Mouse (Mus musculus) MEL (cell line): ENCODE results near the gene Cetn4. TPM values are rescaled to one million over a fixed set of nuclear protein-coding genes. Genes with fewer than 3 reads are reported as not detected.

Source experiments
- DNase-seq: peaks from one replicate; pipeline ENCODE4 v3.0.0; 2011; ENCODE audit warnings: low read depth, low spot score
- H3K27ac ChIP-seq: 2 replicates; pipeline ENCODE4 v1.5.1; 2012; ENCODE audit warnings: low read depth, mild to moderate bottlenecking, control low read depth, low read length, moderate library complexity; ENCODE audit not compliant: control insufficient read depth
- H3K27me3 ChIP-seq, 2 experiments: fragments of 150-350 bp in 1 of 2; sonication (generic) in 1 of 2; 2 replicates each; pipeline ENCODE4 v1.6.1; 2012; ENCODE audit warnings: low read length in 2 of 2, mild to moderate bottlenecking in 2 of 2, improper control_type of control experiment in 1 of 2, moderate library complexity in 1 of 2; ENCODE audit not compliant: insufficient read depth in 2 of 2, control insufficient read depth in 1 of 2
- H3K36me3 ChIP-seq, 2 experiments: 2 replicates each; pipeline ENCODE4 v1.6.1; 2012 to 2014; ENCODE audit warnings: low read length in 2 of 2, improper control_type of control experiment in 1 of 2, inconsistent platforms in 1 of 2, mild to moderate bottlenecking in 1 of 2; ENCODE audit not compliant: insufficient read depth in 2 of 2, control insufficient read depth in 1 of 2
- H3K4me1 ChIP-seq, 2 experiments: fragments of 150-350 bp in 1 of 2; sonication (generic) in 1 of 2; 2 replicates each; pipeline ENCODE4 v1.6.1; 2012; ENCODE audit warnings: low read length in 2 of 2, improper control_type of control experiment in 1 of 2, mild to moderate bottlenecking in 1 of 2; ENCODE audit not compliant: insufficient read depth in 2 of 2, control insufficient read depth in 1 of 2
- H3K4me3 ChIP-seq, 2 experiments: fragments of 150-350 bp in 1 of 2; sonication (generic) in 1 of 2; 2 replicates each; pipeline ENCODE4 v1.5.1; 2012; ENCODE audit warnings: low read depth in 2 of 2, low read length in 2 of 2, mild to moderate bottlenecking in 2 of 2, moderate library complexity in 2 of 2, control low read depth in 1 of 2, improper control_type of control experiment in 1 of 2; ENCODE audit not compliant: control insufficient read depth in 1 of 2, insufficient read depth in 1 of 2
- H3K79me2 ChIP-seq: 2 replicates; pipeline ENCODE4 v1.6.1; 2012; ENCODE audit warnings: mild to moderate bottlenecking, low read length, moderate library complexity; ENCODE audit not compliant: control insufficient read depth, poor library complexity, insufficient read depth
- H3K9ac ChIP-seq: 2 replicates; pipeline ENCODE4 v1.6.1; 2012; ENCODE audit warnings: low read depth, mild to moderate bottlenecking, control low read depth, low read length, moderate library complexity; ENCODE audit not compliant: control insufficient read depth, poor library complexity, severe bottlenecking
- H3K9me3 ChIP-seq: fragments of 150-350 bp; sonication (generic); replicated peaks from 2 replicates; pipeline ENCODE4 v1.6.1; 2012; ENCODE audit warnings: mild to moderate bottlenecking, low read length, improper control_type of control experiment, moderate library complexity; ENCODE audit not compliant: insufficient read depth
- CHD1 ChIP-seq: IDR thresholded peaks from 2 replicates; pipeline ENCODE4 v1.6.1; 2012; ENCODE audit warnings: low read depth, mild to moderate bottlenecking, inconsistent platforms, low read length, improper control_type of control experiment
- E2F4 ChIP-seq: IDR thresholded peaks from 2 replicates; pipeline ENCODE4 v1.6.1; 2011; ENCODE audit warnings: low read depth, low read length, improper control_type of control experiment, borderline replicate concordance
- ELF1 ChIP-seq: IDR thresholded peaks from 2 replicates; pipeline ENCODE4 v1.6.1; 2014; ENCODE audit warnings: low read depth, mild to moderate bottlenecking, inconsistent platforms, low read length, improper control_type of control experiment, moderate library complexity
- EP300 ChIP-seq, 2 experiments: IDR thresholded peaks; 2 replicates each; pipeline ENCODE4 v1.6.1; 2011; ENCODE audit warnings: improper control_type of control experiment in 2 of 2, low read length in 2 of 2, low read depth in 1 of 2, mild to moderate bottlenecking in 1 of 2
- ETS1 ChIP-seq: IDR thresholded peaks from 2 replicates; pipeline ENCODE4 v1.6.1; 2012; ENCODE audit warnings: low read depth, mild to moderate bottlenecking, inconsistent platforms, low read length, improper control_type of control experiment, moderate library complexity
- GABPA ChIP-seq: IDR thresholded peaks from 2 replicates; pipeline ENCODE4 v1.6.1; 2012; ENCODE audit warnings: low read depth, mild to moderate bottlenecking, inconsistent platforms, low read length, improper control_type of control experiment, moderate library complexity
- GATA1 ChIP-seq: IDR thresholded peaks from 2 replicates; pipeline ENCODE4 v1.6.1; 2011; ENCODE audit warnings: low read depth, low read length, improper control_type of control experiment
- HCFC1 ChIP-seq: IDR thresholded peaks from 2 replicates; pipeline ENCODE4 v1.6.1; 2012; ENCODE audit warnings: low read depth, mild to moderate bottlenecking, inconsistent platforms, low read length, improper control_type of control experiment, moderate library complexity
- JUND ChIP-seq: IDR thresholded peaks from 2 replicates; pipeline ENCODE4 v1.6.1; 2011; ENCODE audit warnings: low read depth, mild to moderate bottlenecking, improper control_type of control experiment, low read length
- KAT2A ChIP-seq: conservative IDR thresholded peaks from 2 replicates; pipeline ENCODE4 v1.6.1; 2012; ENCODE audit warnings: low read depth, low read length, improper control_type of control experiment, inconsistent platforms
- MAX ChIP-seq: IDR thresholded peaks from 2 replicates; pipeline ENCODE4 v1.6.1; 2011; ENCODE audit warnings: low read length, improper control_type of control experiment
- MXI1 ChIP-seq: IDR thresholded peaks from 2 replicates; pipeline ENCODE4 v1.6.1; 2011; ENCODE audit warnings: mild to moderate bottlenecking, low read depth, low read length, improper control_type of control experiment
- MYB ChIP-seq: IDR thresholded peaks from 2 replicates; pipeline ENCODE4 v1.6.1; 2011; ENCODE audit warnings: mild to moderate bottlenecking, low read depth, low read length, improper control_type of control experiment
- MYC ChIP-seq: IDR thresholded peaks from 2 replicates; pipeline ENCODE4 v1.6.1; 2011; ENCODE audit warnings: low read depth, mild to moderate bottlenecking, low read length, improper control_type of control experiment, moderate library complexity
- NRF1 ChIP-seq: IDR thresholded peaks from 2 replicates; pipeline ENCODE4 v1.6.1; 2014; ENCODE audit warnings: low read depth, mild to moderate bottlenecking, inconsistent platforms, low read length, improper control_type of control experiment, moderate library complexity; ENCODE audit not compliant: poor library complexity, insufficient read depth, severe bottlenecking
- POLR2A ChIP-seq, 2 experiments: IDR thresholded peaks; 2 replicates each; pipeline ENCODE4 v1.6.1; 2011 to 2012; ENCODE audit warnings: low read length in 2 of 2, mild to moderate bottlenecking in 2 of 2, control low read depth in 1 of 2, improper control_type of control experiment in 1 of 2, low read depth in 1 of 2, moderate library complexity in 1 of 2; ENCODE audit not compliant: control insufficient read depth in 1 of 2, insufficient read depth in 1 of 2, poor library complexity in 1 of 2
- POLR2AphosphoS5 ChIP-seq: IDR thresholded peaks from 2 replicates; pipeline ENCODE4 v1.6.1; 2012; ENCODE audit warnings: low read depth, borderline replicate concordance, mild to moderate bottlenecking, inconsistent platforms, low read length, moderate library complexity, mixed read lengths
- RCOR1 ChIP-seq: IDR thresholded peaks from 2 replicates; pipeline ENCODE4 v1.6.1; 2012; ENCODE audit warnings: low read depth, mild to moderate bottlenecking, inconsistent platforms, low read length, improper control_type of control experiment
- SIN3A ChIP-seq: IDR thresholded peaks from 2 replicates; pipeline ENCODE4 v1.6.1; 2012; ENCODE audit warnings: low read length, improper control_type of control experiment, inconsistent platforms
- TCF12 ChIP-seq: IDR thresholded peaks from 2 replicates; pipeline ENCODE4 v1.6.1; 2014; ENCODE audit warnings: low read depth, mild to moderate bottlenecking, inconsistent platforms, low read length, improper control_type of control experiment, moderate library complexity
- USF1 ChIP-seq: IDR thresholded peaks from 2 replicates; pipeline ENCODE4 v1.6.1; 2014; ENCODE audit warnings: low read depth, mild to moderate bottlenecking, inconsistent platforms, low read length, improper control_type of control experiment, moderate library complexity
- ZKSCAN1 ChIP-seq: IDR thresholded peaks from 2 replicates; pipeline ENCODE4 v1.6.1; 2012; ENCODE audit warnings: low read depth, mild to moderate bottlenecking, inconsistent platforms, low read length, improper control_type of control experiment, moderate library complexity
- ZNF384 ChIP-seq: IDR thresholded peaks from 2 replicates; pipeline ENCODE4 v1.6.1; 2012; ENCODE audit warnings: low read depth, mild to moderate bottlenecking, inconsistent platforms, low read length, improper control_type of control experiment
- polyA plus RNA-seq, 2 experiments: library from polyadenylated mRNA; stranded (reverse) in 1 of 2; unstranded in 1 of 2; fragments of >175 nt in 1 of 2; fragments of >200 nt in 1 of 2; gene quantifications; 2 replicates each; pipeline versions ENCODE4 v1.2.1 to v1.2.4; 2012; ENCODE audit warnings: low replicate concordance in 2 of 2, low read depth in 1 of 2; ENCODE audit not compliant: insufficient read length in 2 of 2, insufficient read depth in 1 of 2, missing spikeins in 1 of 2
- total RNA-seq: library from RNA; depleted of rRNA; stranded (reverse); fragments of 300-350 nt; gene quantifications from 2 replicates; pipeline ENCODE4 v1.2.3, GENCODE M21; 2012

The Cetn4 gene
- total and polyA plus RNA-seq, 3 experiments = 0.85 to 3.8 TPM; not detected in 1

- H3K9me3 ChIP-seq = no peaks in the 10 kb centered on the region
- H3K36me3 ChIP-seq = peaks cover 0 to 4% of the 10 kb centered on the region in 2 experiments; a peak in 2 of 4 replicates
- no peaks in the 10 kb centered on the region for H3K27me3 ChIP-seq
- no peak for DNase-seq
- H3K9ac ChIP-seq = no peak overlapping the region
- H3K4me1 ChIP-seq = peaks cover 3 to 10% of the 10 kb centered on the region in 2 experiments; a peak in 2 of 4 replicates
- H3K27ac ChIP-seq = no peak overlapping the region
- H3K79me2 ChIP-seq = no peaks in the 10 kb centered on the region
- H3K4me3 ChIP-seq = no peak overlapping the region
- TF ChIP-seq ETS1 (no peak), MAX (no peak), MYB (no peak), POLR2A (IDR thresholded peaks at IDR 0.05; ENCODE audit: control insufficient read depth in 1 of 2, insufficient read depth in 1 of 2, low read depth in 1 of 2, low read length in 2 of 2, poor library complexity in 1 of 2) (no peak), CHD1 (no peak), GABPA (no peak), E2F4 (no peak), ZKSCAN1 (no peak)
Measured at GRCm38 (mm10) chr3:37283234-37283633, 29.3 kb downstream of the Cetn4 start.

- Histone ChIP-seq H3K4me1 (peaks cover 3 to 10% of the 10 kb centered on the region in 2 experiments; a peak in 2 of 4 replicates), H3K27me3 (no peaks in the 10 kb centered on the region), H3K27ac (no peak overlapping the region), H3K9ac (no peak overlapping the region), H3K9me3 (no peaks in the 10 kb centered on the region), H3K79me2 (no peaks in the 10 kb centered on the region), H3K36me3 (peaks cover 0 to 4% of the 10 kb centered on the region in 2 experiments; a peak in 2 of 4 replicates), H3K4me3 (no peak overlapping the region)
- TF ChIP-seq USF1 = no peak
- TF ChIP-seq NRF1 = no peak
- no peak for TF ChIP-seq ZKSCAN1
- no peak for TF ChIP-seq POLR2AphosphoS5
- no peak for TF ChIP-seq TCF12
- TF ChIP-seq HCFC1 = no peak
- TF ChIP-seq GATA1 = no peak
- no peak for TF ChIP-seq CHD1
- no peak for TF ChIP-seq MAX
- TF ChIP-seq JUND = no peak
- no peak for TF ChIP-seq KAT2A
- no peak for TF ChIP-seq POLR2A (IDR thresholded peaks at IDR 0.05; ENCODE audit: control insufficient read depth in 1 of 2, insufficient read depth in 1 of 2, low read depth in 1 of 2, low read length in 2 of 2, poor library complexity in 1 of 2)
- TF ChIP-seq ZNF384 = no peak
- no peak for TF ChIP-seq SIN3A
- TF ChIP-seq ELF1 = no peak
- TF ChIP-seq MYC = no peak
- TF ChIP-seq MXI1 = no peak
- no peak for TF ChIP-seq RCOR1
- TF ChIP-seq EP300 (IDR thresholded peaks at IDR 0.05; ENCODE audit: low read depth in 1 of 2, low read length in 2 of 2) = no peak
- no peak for TF ChIP-seq E2F4
- DNase-seq = no peak
Measured at GRCm38 (mm10) chr3:37282299-37282922, 30.1 kb downstream of the Cetn4 start.
